Mouse (Mus musculus): ENCODE results near the gene Micu2. TPM values are rescaled to one million over a fixed set of nuclear protein-coding genes. Genes with fewer than 3 reads are reported as not detected.
A peak's percentile ranks its signal among the peaks of the same experiment; 100 is the strongest.

Gene Micu2
- polyA plus RNA-seq, 1 experiment from 2014 or later, result 68.9 TPM

GRCm38 (mm10) chr14:57985780-57986179, 13.3 kb downstream of the Micu2 start:
- no peak for ATAC-seq (ENCODE audit: low FRiP score)
- H3K4me3 ChIP-seq (replicated peaks), result no peak overlapping the region
- H3K27ac ChIP-seq (replicated peaks), result no peak overlapping the region
- peaks cover 11% of the 10 kb centered on the region for H3K4me1 ChIP-seq
- H3K36me3 ChIP-seq, result peaks cover 19% of the 10 kb centered on the region
- H3K27me3 ChIP-seq (replicated peaks), result no peaks in the 10 kb centered on the region
- H3K9me3 ChIP-seq (replicated peaks), result no peaks in the 10 kb centered on the region
- 85% methylated on average over 2 of the region's 2 CpGs for WGBS
- no peak overlapping the region for H3K9ac ChIP-seq (replicated peaks)
- H3K4me2 ChIP-seq, result no peak overlapping the region

GRCm38 (mm10) chr14:57982450-57982849, 16.6 kb downstream of the Micu2 start:
- Histone ChIP-seq H3K27ac (replicated peaks) (peak overlapping the region; percentile 24), H3K4me3 (replicated peaks) (no peak overlapping the region), H3K4me2 (peak overlapping the region; percentile 38), H3K9me3 (replicated peaks) (no peaks in the 10 kb centered on the region), H3K9ac (replicated peaks) (0 out of 2 replicates have a peak overlapping the region, but pooled peaks have one; percentile 23), H3K4me1 (peaks cover 11% of the 10 kb centered on the region), H3K27me3 (replicated peaks) (no peaks in the 10 kb centered on the region), H3K36me3 (peaks cover 3% of the 10 kb centered on the region)
- whole genome bisulfite sequencing, result 6% methylated on average over 7 of the region's 7 CpGs
- ATAC-seq (ENCODE audit: low FRiP score), result peak; percentile 62

- Histone ChIP-seq H3K4me2 (peak overlapping the region; percentile 38), H3K9me3 (replicated peaks) (no peaks in the 10 kb centered on the region), H3K36me3 (no peaks in the 10 kb centered on the region), H3K27ac (replicated peaks) (peak overlapping the region; percentile 18), H3K4me3 (replicated peaks) (no peak overlapping the region), H3K4me1 (peaks cover 12% of the 10 kb centered on the region), H3K9ac (replicated peaks) (0 out of 2 replicates have a peak overlapping the region, but pooled peaks have one; percentile 23), H3K27me3 (replicated peaks) (no peaks in the 10 kb centered on the region)
- ATAC-seq (ENCODE audit: low FRiP score), result peak; percentile 84; the same call in 1 of the 2 replicates
- 9% methylated on average over 14 of the region's 14 CpGs for WGBS
Observed at GRCm38 (mm10) chr14:57981720-57982418, 17.2 kb downstream of the Micu2 start.

GRCm38 (mm10) chr14:57980776-57981175, 18.3 kb downstream of the Micu2 start:
- Histone ChIP-seq H3K4me1 (peaks cover 14% of the 10 kb centered on the region), H3K9ac (replicated peaks) (no peak overlapping the region), H3K4me2 (no peak overlapping the region), H3K36me3 (no peaks in the 10 kb centered on the region), H3K27ac (replicated peaks) (no peak overlapping the region), H3K9me3 (replicated peaks) (no peaks in the 10 kb centered on the region), H3K4me3 (replicated peaks) (no peak overlapping the region), H3K27me3 (replicated peaks) (no peaks in the 10 kb centered on the region)
- WGBS, result 72% methylated on average over 8 of the region's 8 CpGs
- no peak for ATAC-seq (ENCODE audit: low FRiP score)

GRCm38 (mm10) chr14:57980179-57980578, 18.9 kb downstream of the Micu2 start:
- peaks cover 14% of the 10 kb centered on the region for H3K4me1 ChIP-seq
- H3K27ac ChIP-seq (replicated peaks), result no peak overlapping the region
- no peak overlapping the region for H3K9ac ChIP-seq (replicated peaks)
- no peaks in the 10 kb centered on the region for H3K36me3 ChIP-seq
- H3K4me3 ChIP-seq (replicated peaks), result no peak overlapping the region
- no peak overlapping the region for H3K4me2 ChIP-seq
- no peaks in the 10 kb centered on the region for H3K9me3 ChIP-seq (replicated peaks)
- no peak for ATAC-seq (ENCODE audit: low FRiP score)
- H3K27me3 ChIP-seq (replicated peaks), result no peaks in the 10 kb centered on the region
- WGBS, result 46% methylated on average over 3 of the region's 3 CpGs

GRCm38 (mm10) chr14:57978144-57978543, 20.9 kb downstream of the Micu2 start:
- H3K36me3 ChIP-seq, result no peaks in the 10 kb centered on the region
- H3K4me3 ChIP-seq (replicated peaks), result no peak overlapping the region
- no peaks in the 10 kb centered on the region for H3K27me3 ChIP-seq (replicated peaks)
- ATAC-seq (ENCODE audit: low FRiP score), result no peak
- H3K27ac ChIP-seq (replicated peaks), result no peak overlapping the region
- 40% methylated on average over 5 of the region's 5 CpGs for WGBS
- no peaks in the 10 kb centered on the region for H3K9me3 ChIP-seq (replicated peaks)
- no peak overlapping the region for H3K9ac ChIP-seq (replicated peaks)
- H3K4me2 ChIP-seq, result no peak overlapping the region
- H3K4me1 ChIP-seq, result peaks cover 14% of the 10 kb centered on the region

- Histone ChIP-seq H3K4me1 (0 out of 2 replicates have a peak, but pooled peaks cover 3% of the 10 kb centered on the region), H3K9ac (replicated peaks) (no peak overlapping the region), H3K9me3 (replicated peaks) (no peaks in the 10 kb centered on the region), H3K27ac (replicated peaks) (no peak overlapping the region), H3K36me3 (no peaks in the 10 kb centered on the region), H3K4me3 (replicated peaks) (no peak overlapping the region), H3K4me2 (no peak overlapping the region), H3K27me3 (replicated peaks) (no peaks in the 10 kb centered on the region)
- ATAC-seq (ENCODE audit: low FRiP score), result no peak
- WGBS, result 87% methylated on average over 6 of the region's 6 CpGs
Observed at GRCm38 (mm10) chr14:57975656-57976055, 23.4 kb downstream of the Micu2 start.

GRCm38 (mm10) chr14:57971986-57972525, 27.0 kb downstream of the Micu2 start:
- Histone ChIP-seq H3K27me3 (replicated peaks) (no peaks in the 10 kb centered on the region), H3K4me3 (replicated peaks) (no peak overlapping the region), H3K4me1 (0 out of 2 replicates have a peak, but pooled peaks cover 3% of the 10 kb centered on the region), H3K36me3 (peaks cover 4% of the 10 kb centered on the region; the same call in 1 of the 2 replicates), H3K27ac (replicated peaks) (no peak overlapping the region), H3K4me2 (no peak overlapping the region), H3K9me3 (replicated peaks) (no peaks in the 10 kb centered on the region), H3K9ac (replicated peaks) (no peak overlapping the region)
- ATAC-seq (ENCODE audit: low FRiP score), result no peak
- WGBS, result 78% methylated on average over 12 of the region's 12 CpGs

- no peaks in the 10 kb centered on the region for H3K4me1 ChIP-seq
- H3K36me3 ChIP-seq, result peaks cover 6% of the 10 kb centered on the region; the same call in 1 of the 2 replicates
- no peak overlapping the region for H3K9ac ChIP-seq (replicated peaks)
- WGBS, result 41% methylated on average over 6 of the region's 6 CpGs
- no peak overlapping the region for H3K4me3 ChIP-seq (replicated peaks)
- H3K9me3 ChIP-seq (replicated peaks), result no peaks in the 10 kb centered on the region
- H3K4me2 ChIP-seq, result no peak overlapping the region
- no peaks in the 10 kb centered on the region for H3K27me3 ChIP-seq (replicated peaks)
- ATAC-seq (ENCODE audit: low FRiP score), result no peak
- H3K27ac ChIP-seq (replicated peaks), result no peak overlapping the region
Observed at GRCm38 (mm10) chr14:57968873-57969272, 30.2 kb downstream of the Micu2 start.

- H3K9ac ChIP-seq (replicated peaks), result no peak overlapping the region
- no peaks in the 10 kb centered on the region for H3K9me3 ChIP-seq (replicated peaks)
- ATAC-seq (ENCODE audit: low FRiP score), result no peak
- peaks cover 6% of the 10 kb centered on the region; the same call in 1 of the 2 replicates for H3K36me3 ChIP-seq
- 82% methylated on average over 4 of the region's 4 CpGs for WGBS
- no peak overlapping the region for H3K4me3 ChIP-seq (replicated peaks)
- H3K27ac ChIP-seq (replicated peaks), result no peak overlapping the region
- H3K4me2 ChIP-seq, result no peak overlapping the region
- H3K27me3 ChIP-seq (replicated peaks), result no peaks in the 10 kb centered on the region
- no peaks in the 10 kb centered on the region for H3K4me1 ChIP-seq
Observed at GRCm38 (mm10) chr14:57967080-57967797, 31.8 kb downstream of the Micu2 start.

GRCm38 (mm10) chr14:57961861-57962260, 37.2 kb downstream of the Micu2 start:
- no peaks in the 10 kb centered on the region for H3K9me3 ChIP-seq (replicated peaks)
- H3K27me3 ChIP-seq (replicated peaks), result no peaks in the 10 kb centered on the region
- no peak for ATAC-seq (ENCODE audit: low FRiP score)
- H3K27ac ChIP-seq (replicated peaks), result no peak overlapping the region
- WGBS, result 65% methylated on average over 4 of the region's 4 CpGs
- H3K9ac ChIP-seq (replicated peaks), result no peak overlapping the region
- H3K4me1 ChIP-seq, result no peaks in the 10 kb centered on the region
- no peak overlapping the region for H3K4me2 ChIP-seq
- no peaks in the 10 kb centered on the region for H3K36me3 ChIP-seq
- no peak overlapping the region for H3K4me3 ChIP-seq (replicated peaks)

GRCm38 (mm10) chr14:57951089-57951488, 48.0 kb downstream of the Micu2 start:
- no peak overlapping the region for H3K27ac ChIP-seq (replicated peaks)
- no peaks in the 10 kb centered on the region for H3K4me1 ChIP-seq
- no peak for ATAC-seq (ENCODE audit: low FRiP score)
- no peak overlapping the region for H3K4me3 ChIP-seq (replicated peaks)
- H3K9ac ChIP-seq (replicated peaks), result no peak overlapping the region
- no peak overlapping the region for H3K4me2 ChIP-seq
- H3K36me3 ChIP-seq, result peaks cover 11% of the 10 kb centered on the region
- WGBS, result 17% methylated on average over 2 of the region's 2 CpGs
- no peaks in the 10 kb centered on the region for H3K27me3 ChIP-seq (replicated peaks)
- no peaks in the 10 kb centered on the region for H3K9me3 ChIP-seq (replicated peaks)

Measured in neural tube, embryonic 15.5 days (tissue).